Mouse (Mus musculus): ENCODE results near the gene Efhc1.
"Not testable (repeated sequence)": the region's sequence is repeated elsewhere in the genome, so short reads cannot be mapped to it uniquely, and the experiment has no call there.

The Efhc1 gene

DNA sequence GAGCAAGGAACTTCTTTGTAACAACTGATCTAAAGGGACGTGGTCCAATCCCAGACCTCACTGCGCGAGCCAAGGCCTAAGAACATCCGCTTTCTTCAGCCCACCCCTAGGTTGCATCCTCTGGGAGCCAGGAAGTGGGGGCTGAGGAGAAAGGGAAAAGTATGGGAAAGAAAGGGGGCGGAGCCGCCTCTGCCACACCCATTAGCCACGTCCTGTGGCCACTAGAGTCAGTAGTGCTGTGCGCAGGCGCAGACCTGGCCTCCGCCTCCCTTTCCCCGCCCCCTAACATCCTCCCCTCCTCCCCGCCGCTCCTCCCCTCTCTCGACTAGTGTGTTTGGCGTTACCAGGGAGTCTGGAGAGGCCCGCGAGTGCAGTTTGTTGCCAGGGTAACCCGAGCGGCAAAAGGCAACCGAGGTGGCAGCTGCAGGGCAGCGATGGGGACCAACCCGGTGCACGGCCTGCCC lies at the start of gene Efhc1:
Efhc1 (plus strand) TSS at position 327 of the 464 bp plus-strand sequence.
- DNase-seq: peak; percentile 92

GRCm38 (mm10) chr1:20905501-20906127 lies 45.8 kb upstream of the Efhc1 start:
- no peak for DNase-seq

GRCm38 (mm10) chr1:20906128-20906515 lies 45.3 kb upstream of the Efhc1 start:
- DNase-seq: no peak

- no peak for DNase-seq
These were observed 42.9 kb upstream of the Efhc1 start for GRCm38 (mm10) chr1:20908541-20908940.

- DNase-seq: no peak
These were observed 39.3 kb upstream of the Efhc1 start for GRCm38 (mm10) chr1:20912115-20912514.

- no peak for DNase-seq
These were observed 38.8 kb upstream of the Efhc1 start for GRCm38 (mm10) chr1:20912527-20913171.

DNA sequence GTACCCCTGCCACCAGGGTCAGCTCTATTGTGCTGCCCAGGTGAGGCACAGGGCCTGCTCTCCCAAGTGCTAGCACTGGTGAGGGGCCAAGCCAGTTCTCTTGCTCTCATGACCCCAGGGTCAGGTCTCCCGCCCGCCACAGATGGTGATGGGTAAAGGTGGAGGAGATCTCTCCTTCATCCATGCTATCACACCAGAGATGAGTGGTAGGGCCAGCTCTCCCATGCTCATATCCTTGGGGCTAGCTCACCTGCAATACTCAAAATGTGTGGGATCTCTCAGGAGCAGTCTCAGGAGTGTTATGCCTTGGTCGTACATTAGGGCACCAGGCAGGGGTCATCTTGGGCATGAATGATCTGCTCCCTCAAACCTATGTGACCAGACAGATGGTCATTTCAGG lies 36.7 kb upstream of the Efhc1 start:
- DNase-seq: no peak

DNA sequence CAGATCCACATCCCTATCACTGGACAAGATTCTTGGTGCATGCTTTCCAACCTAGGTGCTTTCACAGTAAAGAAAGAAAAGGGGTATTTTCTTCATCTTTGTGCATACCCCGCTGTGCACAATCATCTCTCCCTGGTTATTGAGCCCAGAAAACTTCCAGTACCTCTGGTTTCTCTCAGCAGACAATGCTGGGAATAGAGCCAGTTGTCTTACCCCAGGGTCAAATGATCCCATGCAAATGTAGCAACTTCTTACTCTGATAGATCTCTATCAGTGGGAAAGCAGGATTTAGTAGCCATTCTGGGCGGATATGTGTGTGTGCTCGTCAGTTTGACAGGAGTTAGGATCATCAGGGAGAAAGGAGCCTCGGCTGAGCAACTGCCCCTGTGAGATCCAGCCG lies 35.8 kb upstream of the Efhc1 start:
- no peak for DNase-seq

- no peak for DNase-seq
These were observed 33.9 kb upstream of the Efhc1 start for GRCm38 (mm10) chr1:20917496-20918050.

DNA sequence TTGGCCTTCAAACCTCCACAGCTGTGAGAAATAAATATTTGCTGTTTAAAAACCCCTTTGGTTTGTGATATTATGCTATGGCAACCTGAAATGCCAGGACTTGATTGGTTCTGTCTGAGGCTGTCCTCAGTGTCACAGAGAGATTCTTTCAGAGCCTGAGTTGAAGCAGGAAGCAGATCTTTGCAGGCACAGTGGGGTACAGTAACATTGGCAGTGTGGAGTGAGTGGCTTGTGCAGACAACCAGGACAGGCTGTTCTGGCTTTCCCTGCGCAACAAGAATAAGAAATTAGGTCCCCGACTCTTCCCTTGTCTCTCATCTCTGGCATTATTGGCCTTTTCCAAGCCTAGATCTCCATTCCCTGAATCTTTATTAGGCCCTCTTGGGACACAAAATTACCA lies 31.7 kb upstream of the Efhc1 start:
- DNase-seq: no peak

GRCm38 (mm10) chr1:20921081-20921528 lies 30.3 kb upstream of the Efhc1 start:
- DNase-seq: no peak

DNA sequence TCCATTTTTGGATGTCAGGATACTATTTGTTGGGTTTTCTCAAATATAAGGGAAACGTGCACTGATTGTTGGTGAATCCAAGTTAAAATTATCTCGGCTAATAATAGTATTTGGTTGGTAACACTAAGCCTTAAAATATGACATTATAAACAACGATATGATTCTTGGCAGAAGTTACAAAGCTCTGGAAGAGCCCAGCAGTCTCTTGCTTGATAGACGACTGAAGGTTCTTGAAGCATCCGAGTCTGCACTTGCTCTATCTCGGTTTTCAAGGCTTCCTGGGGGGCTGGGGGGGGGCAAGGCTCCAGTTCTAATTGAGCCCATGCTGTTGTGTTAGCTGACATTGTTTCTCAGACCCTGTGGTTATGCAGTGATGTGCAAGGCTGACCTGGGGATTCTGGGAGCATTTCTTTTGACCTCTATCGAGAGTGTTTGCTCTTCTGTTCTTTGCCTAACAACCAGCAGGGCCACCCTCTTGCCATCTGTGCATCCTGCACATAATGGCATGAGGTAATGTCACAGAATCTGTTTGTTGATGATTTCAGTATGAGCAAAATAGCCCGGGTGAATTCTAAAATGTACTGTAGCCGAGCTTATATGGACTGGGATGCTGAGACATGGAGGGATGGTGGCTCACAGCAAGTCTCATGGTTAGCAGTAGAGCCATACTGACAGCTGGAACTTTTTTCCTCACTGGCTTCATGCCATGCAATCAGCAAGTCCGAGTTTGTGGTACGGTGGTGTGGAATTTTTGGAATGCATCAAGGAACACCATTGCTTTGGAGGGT lies 28.6 kb upstream of the Efhc1 start:
- no peak for DNase-seq

DNA sequence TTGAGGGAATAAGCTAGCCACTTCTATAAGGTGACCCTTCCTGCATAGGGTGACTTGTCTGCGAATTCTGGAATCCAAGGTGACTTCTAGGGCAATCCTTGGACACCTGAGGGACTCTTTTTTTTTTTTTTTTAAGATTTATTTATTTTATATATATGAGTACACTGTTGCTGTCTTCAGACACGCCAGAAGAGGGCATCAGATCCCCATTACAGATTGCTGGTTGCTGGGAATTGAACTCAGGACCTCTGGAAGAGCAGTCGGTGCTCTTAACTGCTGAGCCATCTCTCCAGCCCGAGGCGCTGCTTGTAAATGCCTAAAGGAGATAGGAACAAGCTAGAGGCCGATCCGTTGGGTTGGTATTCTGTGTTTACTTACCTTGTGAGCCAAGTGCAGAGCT lies 26.1 kb upstream of the Efhc1 start:
- DNase-seq: not testable (repeated sequence)

DNA sequence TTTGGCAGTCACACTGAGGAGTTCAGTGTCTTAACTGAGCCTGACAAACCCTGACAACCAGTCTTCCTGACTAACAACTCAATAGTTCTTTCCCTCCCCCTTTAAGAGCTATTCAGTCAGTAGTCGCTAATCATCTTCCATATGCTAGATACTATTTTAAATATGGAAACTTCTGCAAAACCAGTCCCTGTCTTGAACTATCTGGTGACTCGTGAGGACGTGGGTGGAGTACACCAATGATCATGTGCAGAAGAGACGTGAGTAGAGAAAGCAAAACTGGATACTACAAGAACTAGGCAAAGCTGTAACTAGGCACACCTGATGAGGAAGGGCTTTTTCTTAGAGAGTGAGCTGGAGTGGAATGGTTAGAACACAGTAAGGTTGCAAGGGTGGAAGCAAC lies 25.5 kb upstream of the Efhc1 start:
- DNase-seq: no peak

GRCm38 (mm10) chr1:20926376-20926775 lies 25.1 kb upstream of the Efhc1 start:
- DNase-seq: no peak

- no peak for DNase-seq
These were observed 22.9 kb upstream of the Efhc1 start for GRCm38 (mm10) chr1:20928487-20928886.

DNA sequence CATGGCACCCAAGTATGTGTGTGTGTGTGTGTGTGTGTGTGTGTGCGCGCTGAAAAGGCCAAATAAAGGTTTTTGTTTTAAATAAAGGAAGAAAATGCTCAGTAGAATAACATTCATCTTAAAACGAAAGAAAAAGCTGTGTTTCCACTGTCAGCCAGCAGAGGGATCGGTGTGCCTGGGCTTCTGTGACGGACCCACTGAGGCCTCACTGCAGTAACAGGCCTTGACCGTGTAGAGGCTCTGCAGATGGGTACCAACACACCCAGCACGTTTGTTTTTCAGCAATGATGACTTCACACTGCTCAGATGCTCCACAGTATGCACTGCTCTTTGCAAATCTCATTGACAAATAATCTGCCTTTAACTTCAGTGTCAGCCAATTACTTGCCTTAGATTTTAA lies 18.0 kb upstream of the Efhc1 start:
- peak; percentile 53 for DNase-seq

DNA sequence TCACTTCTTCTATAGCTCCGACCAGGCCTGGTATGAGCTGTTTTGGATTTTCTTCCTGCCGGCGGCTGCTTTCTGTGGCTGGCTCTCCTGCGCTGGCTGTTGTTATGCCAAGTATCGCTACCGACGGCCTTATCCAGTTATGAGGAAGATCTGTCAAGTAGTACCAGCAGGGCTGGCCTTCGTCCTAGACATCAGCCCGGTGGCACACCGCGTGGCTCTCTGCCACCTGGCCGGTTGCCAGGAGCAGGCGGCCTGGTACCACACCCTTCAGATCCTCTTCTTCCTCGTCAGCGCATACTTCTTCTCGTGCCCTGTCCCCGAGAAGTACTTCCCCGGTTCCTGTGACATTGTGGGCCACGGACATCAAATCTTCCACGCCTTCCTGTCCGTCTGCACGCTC lies 16.3 kb upstream of the Efhc1 start:
- no peak for DNase-seq

- DNase-seq: peak; percentile 38
These were observed 12.4 kb upstream of the Efhc1 start for GRCm38 (mm10) chr1:20939046-20939445.

DNA sequence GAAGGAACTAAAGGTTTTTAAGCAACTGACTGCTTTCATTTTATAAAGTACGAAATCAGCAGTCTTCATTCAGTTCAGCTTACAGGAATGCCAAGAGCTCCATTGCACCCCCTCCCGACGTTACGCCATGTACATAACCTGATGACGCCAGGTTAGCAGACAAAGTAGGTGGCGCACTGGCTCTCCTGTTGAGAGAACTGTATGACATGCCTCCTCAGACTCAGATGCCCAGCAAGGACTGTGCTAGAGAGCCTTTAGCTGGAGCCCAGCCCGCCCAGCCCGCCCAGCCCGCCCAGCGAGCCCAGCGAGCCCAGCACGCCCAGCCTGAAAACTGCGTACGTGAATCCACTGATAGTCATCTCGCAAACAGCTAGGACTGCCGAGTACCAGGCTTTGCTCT lies 11.3 kb upstream of the Efhc1 start:
- DNase-seq: peak; percentile 47

- no peak for DNase-seq
These were observed 10.1 kb upstream of the Efhc1 start for GRCm38 (mm10) chr1:20941322-20941721.

DNA sequence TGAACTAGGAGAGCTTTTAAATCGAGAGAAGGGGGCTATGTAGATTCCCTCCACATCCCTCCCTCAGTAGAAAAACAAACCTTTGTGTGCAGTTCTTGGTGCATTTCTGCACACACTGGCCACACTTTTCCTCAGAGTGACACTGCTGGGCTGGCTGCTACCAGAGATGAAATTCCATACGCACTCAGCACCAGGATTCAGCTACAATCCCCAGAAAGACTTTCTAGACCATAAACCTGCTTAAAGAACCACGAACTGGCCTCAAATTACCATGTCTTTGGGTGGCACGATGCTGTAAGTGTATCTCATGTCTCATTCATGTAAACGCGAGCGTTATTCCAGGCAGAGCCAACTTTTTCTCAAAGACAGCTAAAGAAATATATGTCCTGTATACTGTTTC lies 9.6 kb upstream of the Efhc1 start:
- DNase-seq: no peak

- DNase-seq: no peak
These were observed 8.4 kb upstream of the Efhc1 start for GRCm38 (mm10) chr1:20943016-20943415.

- DNase-seq: no peak
These were observed 373 bp downstream of the Efhc1 start for GRCm38 (mm10) chr1:20951799-20952198.
